Mouse (Mus musculus): ENCODE results near the gene Ildr2. TPM values are rescaled to one million over a fixed set of nuclear protein-coding genes. Genes with fewer than 3 reads are reported as not detected.

Gene Ildr2
- polyA plus RNA-seq, 1 experiment = 1.9 TPM

GRCm38 (mm10) chr1:166349341-166349740 lies 95.4 kb downstream of the Ildr2 start:
- no peak overlapping the region for H3ac ChIP-seq (ENCODE audit: control insufficient read depth, insufficient read length)
- no peaks in the 10 kb centered on the region for H3K79me2 ChIP-seq (ENCODE audit: control insufficient read depth, insufficient read depth)
- no peak overlapping the region for H3K4me3 ChIP-seq
- H3K36me3 ChIP-seq (ENCODE audit: control insufficient read depth, insufficient read depth) = no peaks in the 10 kb centered on the region
- TF ChIP-seq POLR2A (IDR thresholded peaks at IDR 0.05; ENCODE audit: insufficient read length, low read depth) (no peak), TCF12 (IDR thresholded peaks at IDR 0.05; ENCODE audit: insufficient read depth, poor library complexity, severe bottlenecking) (no peak), TCF3 (IDR thresholded peaks at IDR 0.05; ENCODE audit: insufficient read length, low read depth) (no peak), MYOD1 (IDR thresholded peaks at IDR 0.05; ENCODE audit: control insufficient read depth in 1 of 3, insufficient read length in 2 of 3, low read depth in 2 of 3) (no peak), SRF (IDR thresholded peaks at IDR 0.05; ENCODE audit: control insufficient read depth, insufficient read length, low read depth) (no peak), POLR2AphosphoS2 (IDR thresholded peaks at IDR 0.05; ENCODE audit: insufficient read length, low read depth) (no peak), USF1 (IDR thresholded peaks at IDR 0.05; ENCODE audit: low read depth) (no peak), MYOG (IDR thresholded peaks at IDR 0.05; ENCODE audit: control insufficient read depth in 1 of 3, insufficient read depth in 1 of 3, insufficient read length in 2 of 3, low read depth in 2 of 3) (no peak), MAX (IDR thresholded peaks at IDR 0.05; ENCODE audit: low read depth) (no peak)
- H3K27me3 ChIP-seq (ENCODE audit: control insufficient read depth, insufficient read depth, insufficient read length) = no peaks in the 10 kb centered on the region
- H3K4me2 ChIP-seq (ENCODE audit: low read depth) = no peak overlapping the region

GRCm38 (mm10) chr1:166349751-166350150 lies 95.8 kb downstream of the Ildr2 start:
- no peaks in the 10 kb centered on the region for H3K79me2 ChIP-seq (ENCODE audit: control insufficient read depth, insufficient read depth)
- H3K4me2 ChIP-seq (ENCODE audit: low read depth) = no peak overlapping the region
- no peaks in the 10 kb centered on the region for H3K36me3 ChIP-seq (ENCODE audit: control insufficient read depth, insufficient read depth)
- H3K4me3 ChIP-seq = no peak overlapping the region
- TF ChIP-seq POLR2A (IDR thresholded peaks at IDR 0.05; ENCODE audit: insufficient read length, low read depth) (no peak), SRF (IDR thresholded peaks at IDR 0.05; ENCODE audit: control insufficient read depth, insufficient read length, low read depth) (no peak), USF1 (IDR thresholded peaks at IDR 0.05; ENCODE audit: low read depth) (peak; percentile 17), REST (IDR thresholded peaks at IDR 0.05; ENCODE audit: insufficient read depth, insufficient read length) (no peak)
- H3ac ChIP-seq (ENCODE audit: control insufficient read depth, insufficient read length) = no peak overlapping the region
- H3K27me3 ChIP-seq (ENCODE audit: control insufficient read depth, insufficient read depth, insufficient read length) = no peaks in the 10 kb centered on the region

GRCm38 (mm10) chr1:166360157-166360855 lies 106.4 kb downstream of the Ildr2 start:
- Histone ChIP-seq H3ac (ENCODE audit: control insufficient read depth, insufficient read length) (no peak overlapping the region), H3K4me2 (ENCODE audit: low read depth) (peak overlapping the region; percentile 39), H3K79me2 (ENCODE audit: control insufficient read depth, insufficient read depth) (no peaks in the 10 kb centered on the region), H3K4me3 (no peak overlapping the region), H3K27me3 (ENCODE audit: control insufficient read depth, insufficient read depth, insufficient read length) (peaks cover 2% of the 10 kb centered on the region), H3K36me3 (ENCODE audit: control insufficient read depth, insufficient read depth) (no peaks in the 10 kb centered on the region)
- TF ChIP-seq TCF12 (IDR thresholded peaks at IDR 0.05; ENCODE audit: insufficient read depth, poor library complexity, severe bottlenecking) = no peak
- no peak for TF ChIP-seq REST (IDR thresholded peaks at IDR 0.05; ENCODE audit: insufficient read depth, insufficient read length)
- no peak for TF ChIP-seq MYOD1 (IDR thresholded peaks at IDR 0.05; ENCODE audit: control insufficient read depth in 1 of 3, insufficient read length in 2 of 3, low read depth in 2 of 3)
- TF ChIP-seq POLR2AphosphoS2 (IDR thresholded peaks at IDR 0.05; ENCODE audit: insufficient read length, low read depth) = no peak

- no peaks in the 10 kb centered on the region for H3K79me2 ChIP-seq (ENCODE audit: control insufficient read depth, insufficient read depth)
- peak overlapping the region; percentile 39 for H3K4me2 ChIP-seq (ENCODE audit: low read depth)
- TF ChIP-seq MAX (IDR thresholded peaks at IDR 0.05; ENCODE audit: low read depth) (no peak), SRF (IDR thresholded peaks at IDR 0.05; ENCODE audit: control insufficient read depth, insufficient read length, low read depth) (no peak), TCF12 (IDR thresholded peaks at IDR 0.05; ENCODE audit: insufficient read depth, poor library complexity, severe bottlenecking) (no peak), CEBPB (IDR thresholded peaks at IDR 0.05; ENCODE audit: insufficient read depth, poor library complexity, severe bottlenecking) (no peak)
- H3K36me3 ChIP-seq (ENCODE audit: control insufficient read depth, insufficient read depth) = no peaks in the 10 kb centered on the region
- H3K4me3 ChIP-seq = no peak overlapping the region
- peaks cover 5% of the 10 kb centered on the region for H3K27me3 ChIP-seq (ENCODE audit: control insufficient read depth, insufficient read depth, insufficient read length)
- no peak overlapping the region for H3ac ChIP-seq (ENCODE audit: control insufficient read depth, insufficient read length)
Measured at GRCm38 (mm10) chr1:166360896-166361295, 107.0 kb downstream of the Ildr2 start.

DNA sequence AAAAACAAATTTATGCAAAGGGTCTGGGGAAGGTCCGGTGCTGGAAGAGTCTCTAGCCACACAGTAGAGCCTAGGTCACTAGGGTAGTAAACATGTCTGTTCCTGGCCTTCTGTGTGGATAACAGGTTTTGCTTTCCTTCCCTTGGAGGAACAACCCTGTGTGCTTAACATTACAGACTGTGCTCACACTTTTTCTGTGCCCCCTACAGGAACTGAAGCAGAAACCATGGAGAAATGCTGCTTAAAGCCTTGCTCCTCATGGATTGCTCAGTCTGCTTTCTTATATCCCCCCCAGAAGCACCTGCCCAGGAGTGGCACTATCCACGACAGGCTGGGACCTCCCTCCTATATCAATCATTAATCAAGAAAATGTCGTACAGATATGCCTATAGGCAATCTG lies 107.9 kb downstream of the Ildr2 start:
- TF ChIP-seq POLR2AphosphoS2 (IDR thresholded peaks at IDR 0.05; ENCODE audit: insufficient read length, low read depth) = no peak
- TF ChIP-seq SRF (IDR thresholded peaks at IDR 0.05; ENCODE audit: control insufficient read depth, insufficient read length, low read depth) = no peak
- TF ChIP-seq REST (IDR thresholded peaks at IDR 0.05; ENCODE audit: insufficient read depth, insufficient read length) = no peak
- TF ChIP-seq MYOG (IDR thresholded peaks at IDR 0.05; ENCODE audit: control insufficient read depth in 1 of 3, insufficient read depth in 1 of 3, insufficient read length in 2 of 3, low read depth in 2 of 3) = no peak

GRCm38 (mm10) chr1:166362659-166363058 lies 108.7 kb downstream of the Ildr2 start:
- no peak for TF ChIP-seq CEBPB (IDR thresholded peaks at IDR 0.05; ENCODE audit: insufficient read depth, poor library complexity, severe bottlenecking)
- no peak for TF ChIP-seq SRF (IDR thresholded peaks at IDR 0.05; ENCODE audit: control insufficient read depth, insufficient read length, low read depth)
- no peak for TF ChIP-seq MAX (IDR thresholded peaks at IDR 0.05; ENCODE audit: low read depth)
- TF ChIP-seq POLR2AphosphoS2 (IDR thresholded peaks at IDR 0.05; ENCODE audit: insufficient read length, low read depth) = no peak
- TF ChIP-seq MYOG (IDR thresholded peaks at IDR 0.05; ENCODE audit: control insufficient read depth in 1 of 3, insufficient read depth in 1 of 3, insufficient read length in 2 of 3, low read depth in 2 of 3) = no peak
- TF ChIP-seq USF1 (IDR thresholded peaks at IDR 0.05; ENCODE audit: low read depth) = no peak
- TF ChIP-seq REST (IDR thresholded peaks at IDR 0.05; ENCODE audit: insufficient read depth, insufficient read length) = no peak
- Histone ChIP-seq H3ac (ENCODE audit: control insufficient read depth, insufficient read length) (no peak overlapping the region), H3K27me3 (ENCODE audit: control insufficient read depth, insufficient read depth, insufficient read length) (peaks cover 5% of the 10 kb centered on the region), H3K4me3 (no peak overlapping the region), H3K36me3 (ENCODE audit: control insufficient read depth, insufficient read depth) (no peaks in the 10 kb centered on the region), H3K4me2 (ENCODE audit: low read depth) (no peak overlapping the region), H3K79me2 (ENCODE audit: control insufficient read depth, insufficient read depth) (no peaks in the 10 kb centered on the region)

More for the DNA sequence above, 107.9 kb downstream of the Ildr2 start:
- H3K4me3 ChIP-seq = no peak overlapping the region
- H3K4me2 ChIP-seq (ENCODE audit: low read depth) = no peak overlapping the region
- no peaks in the 10 kb centered on the region for H3K36me3 ChIP-seq (ENCODE audit: control insufficient read depth, insufficient read depth)
- no peaks in the 10 kb centered on the region for H3K79me2 ChIP-seq (ENCODE audit: control insufficient read depth, insufficient read depth)
- H3ac ChIP-seq (ENCODE audit: control insufficient read depth, insufficient read length) = no peak overlapping the region
- H3K27me3 ChIP-seq (ENCODE audit: control insufficient read depth, insufficient read depth, insufficient read length) = peaks cover 5% of the 10 kb centered on the region

Measured in myocyte (in vitro differentiated cells).